Mouse (Mus musculus) heart, adult 2 months (tissue): Measurements from ENCODE around the gene Zfhx3.

Source experiments
- CTCF ChIP-seq: fragments of 200-600 bp; IDR thresholded peaks from 2 replicates; pipeline ENCODE4 v1.8.1; 2022; ENCODE audit warnings: antibody characterized with exemption, mild to moderate bottlenecking, moderate library complexity
- POLR2A ChIP-seq: fragments of 200-500 bp; IDR thresholded peaks from 2 replicates; pipeline ENCODE4 v1.6.1; 2011; ENCODE audit warnings: mild to moderate bottlenecking, low read depth, low read length, control low read depth; ENCODE audit not compliant: insufficient read depth

DNA sequence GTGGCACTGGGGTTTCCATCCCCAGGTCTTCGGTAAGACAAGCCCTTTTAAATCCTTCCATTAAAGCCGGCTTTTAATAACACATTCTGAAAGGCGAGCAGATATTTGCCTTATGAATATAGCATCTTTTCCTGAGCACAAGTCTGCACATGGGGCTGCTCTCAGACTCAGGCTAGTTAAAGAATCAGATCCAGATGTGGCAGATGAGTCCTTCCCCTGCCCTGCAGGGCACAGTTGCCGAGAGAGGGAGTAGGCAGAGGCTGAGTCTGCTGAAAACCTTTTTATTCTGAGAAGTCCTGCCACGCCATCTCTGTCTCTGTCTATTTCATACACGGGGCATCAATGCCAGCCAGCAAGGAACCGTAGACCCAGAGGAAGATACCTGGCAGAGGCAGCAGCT is 289.9 kb downstream of the Zfhx3 start:
- TF ChIP-seq CTCF, result no peak
- TF ChIP-seq POLR2A, result no peak
